Mouse (Mus musculus) cerebellum, adult 2 months (tissue): ENCODE results near the gene Madd.

ENCODE experiments used
- CTCF ChIP-seq: fragments of 200-500 bp; IDR thresholded peaks from 2 replicates; pipeline ENCODE4 v1.5.1; 2011; ENCODE audit warnings: low read depth, mild to moderate bottlenecking, control low read depth, low read length, moderate library complexity, borderline replicate concordance; ENCODE audit not compliant: insufficient read depth
- POLR2A ChIP-seq: fragments of 200-500 bp; IDR thresholded peaks from 2 replicates; pipeline ENCODE4 v1.6.1; 2011; ENCODE audit warnings: low read length, control low read depth, borderline replicate concordance; ENCODE audit not compliant: insufficient read depth

DNA sequence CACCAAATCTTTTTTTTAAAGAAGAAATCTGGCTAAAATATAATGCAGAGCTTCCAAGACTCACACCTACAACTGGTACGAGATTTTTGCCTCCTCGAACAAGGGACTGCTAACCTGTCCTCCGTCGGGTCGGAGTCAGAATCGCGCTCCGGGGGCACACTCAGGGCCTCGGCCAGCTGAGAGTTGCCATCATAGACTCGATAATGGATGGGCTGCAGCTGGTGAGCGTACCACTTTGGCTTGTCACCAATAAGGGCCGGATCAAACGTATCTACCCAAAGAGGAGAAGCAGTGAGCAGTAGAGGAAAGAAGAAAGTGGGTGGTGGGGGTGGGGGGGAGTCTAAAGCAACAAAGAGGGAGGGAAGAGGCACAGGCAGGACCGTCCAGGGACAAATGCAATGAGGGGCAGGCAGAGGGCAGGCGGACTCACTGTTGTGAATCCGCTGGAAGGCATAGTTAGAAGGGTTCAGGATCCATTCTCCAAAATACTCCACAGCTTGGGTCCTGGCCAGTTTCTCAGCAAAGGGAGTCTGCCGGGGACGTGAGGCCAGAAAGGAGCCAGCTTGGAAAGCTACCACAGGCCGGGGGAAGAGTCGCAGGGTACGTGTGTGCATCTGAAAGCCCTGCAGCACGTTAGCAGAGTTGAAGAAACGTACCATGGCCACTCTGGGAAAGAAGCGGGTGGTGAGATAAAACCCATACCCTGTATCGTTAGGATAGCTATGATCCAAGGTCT, 13.9 kb downstream of the Madd start:
- TF ChIP-seq CTCF (no peak), POLR2A (no peak)
